8 mouse cellular contexts compared by ENCODE assay signal in the genomic region with DNA sequence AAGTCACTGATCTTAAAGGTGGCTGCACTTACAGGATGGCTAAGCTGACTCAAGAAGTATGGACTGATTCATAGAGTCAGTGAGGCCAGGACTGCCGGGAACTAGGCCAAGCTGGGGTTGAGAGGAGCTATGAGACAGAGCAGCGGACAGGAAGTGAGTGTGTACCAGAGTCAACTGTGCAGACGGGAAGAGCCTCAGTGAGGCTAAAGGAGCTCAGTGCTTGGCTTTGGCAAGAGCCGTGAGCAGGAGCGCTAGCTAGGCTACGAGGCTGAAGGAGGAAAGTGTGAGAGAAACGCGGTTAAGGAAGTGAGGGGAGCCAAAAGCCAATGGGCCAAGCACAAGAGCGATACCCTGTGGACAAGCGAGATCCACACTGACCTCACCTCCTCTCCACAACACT. TPM values are rescaled to one million over a fixed set of nuclear protein-coding genes. Genes with fewer than 3 reads are reported as not detected.
DNase-seq lines count a peak whose midpoint lies in the region; ATAC-seq and TF ChIP-seq lines count a peak whose summit lies in the region.

No protein-coding gene starts in this region.

- H3K79me2 ChIP-seq in heart, adult 2 months (replicated peaks; ENCODE audit: control insufficient read depth, insufficient read depth, low read length), result no peaks in the 10 kb centered on the region

- H3K9ac ChIP-seq in heart, adult 2 months (ENCODE audit: low read depth, low read length), result no peak overlapping the region

- intact Hi-C loops in heart, adult 2 months (cut with DNase I), result no loop called here

- no peak overlapping the region; the same call in 1 of the 2 replicates for H3K27ac ChIP-seq in heart, adult 2 months
- no peak overlapping the region for H3K27ac ChIP-seq in forebrain, embryonic 10.5 days

- TF ChIP-seq POLR2A in heart, adult 2 months (IDR thresholded peaks at IDR 0.05; ENCODE audit: insufficient read depth, low read depth, low read length), result no peak

- DNase-seq in CD4-positive, CD25-positive, alpha-beta regulatory T cell, adult 2 months (ENCODE audit: low read depth, low spot score), result peak; percentile 4
- peak; percentile 49 to 67 for DNase-seq in heart, adult 2 months
- DNase-seq in kidney, postnatal 14 days, result peak; percentile 75
- no peak for DNase-seq in forebrain, embryonic 10.5 days (ENCODE audit: extremely low spot score, low spot score)
- DNase-seq in layer of hippocampus, adult 11-12 months (ENCODE audit: low spot score), result no peak

- no peak overlapping the region for H3K4me3 ChIP-seq in heart, adult 2 months
- no peak overlapping the region for H3K4me3 ChIP-seq in forebrain, embryonic 10.5 days

- TF ChIP-seq EP300 in heart, adult 2 months (IDR thresholded peaks at IDR 0.05; ENCODE audit: insufficient read depth, low read depth, low read length), result no peak

- no peaks in the 10 kb centered on the region for H3K27me3 ChIP-seq in heart, adult 2 months (ENCODE audit: control insufficient read depth, insufficient read depth, low read length)
- H3K27me3 ChIP-seq in forebrain, embryonic 10.5 days (ENCODE audit: poor library complexity, severe bottlenecking), result no peaks in the 10 kb centered on the region

- H3K36me3 ChIP-seq in heart, adult 2 months (ENCODE audit: control insufficient read depth, insufficient read depth, low read length), result peaks cover 3% of the 10 kb centered on the region
- 0 out of 2 replicates have a peak, but pooled peaks cover 5% of the 10 kb centered on the region for H3K36me3 ChIP-seq in forebrain, embryonic 10.5 days (replicated peaks)

- no peak for TF ChIP-seq CTCF in heart, adult 2 months (IDR thresholded peaks at IDR 0.05)

- 32% methylated on average over 10 of the region's 10 CpGs for WGBS in heart, adult 2 months
- 85% methylated on average over 10 of the region's 10 CpGs for WGBS in forebrain, embryonic 10.5 days

- ATAC-seq in CD4-positive, CD25-positive, alpha-beta regulatory T cell, adult 4 months, result no peak
- peak; percentile 69 for ATAC-seq in megakaryocyte progenitor cell, adult 5-6 weeks (replicated peaks; ENCODE audit: poor library complexity)
- ATAC-seq in monocyte, adult 5-6 weeks (replicated peaks; ENCODE audit: insufficient number of reproducible peaks, low FRiP score, low TSS enrichment, poor library complexity, severe bottlenecking), result no peak; the same call in 1 of the 2 replicates

- no peaks in the 10 kb centered on the region for H3K9me3 ChIP-seq in forebrain, embryonic 10.5 days

- peaks cover 5% of the 10 kb centered on the region for H3K4me1 ChIP-seq in heart, adult 2 months (ENCODE audit: control insufficient read depth, insufficient read depth, low read length)
- H3K4me1 ChIP-seq in forebrain, embryonic 10.5 days, result no peaks in the 10 kb centered on the region

RNA-seq across cellular contexts. Expression of a gene that starts 34.7 kb away (rescaled TPM):
- polyA plus RNA-seq in CD4-positive, CD25-positive, alpha-beta regulatory T cell, adult 4 months (2017; shearing (Covaris generic)), result 10 to 100 TPM in 1 of 2 experiments, 1 to 10 TPM in 1; 8.4 to 10.9 TPM
- total RNA-seq in heart, adult 2 months (2021), result 10 to 100 TPM in 1 of 2 experiments, 1 to 10 TPM in 1; 8.8 to 11.0 TPM
- 4.5 and 5.3 TPM in 2 replicates for polyA plus RNA-seq in heart, adult 2 months (2012; rRNA removed)
- 33.0 and 38.0 TPM in 2 replicates for total RNA-seq in megakaryocyte progenitor cell, adult 5-6 weeks (2015)
- total RNA-seq in megakaryocyte progenitor cell, adult 5-6 weeks (2017), result 39.1 and 46.9 TPM in 2 replicates
- polyA plus RNA-seq in forebrain, embryonic 10.5 days (2016; fragmentation: Nextera tagmentation; extraction: Ambion mirVana), result 17.1 and 17.5 TPM in 2 replicates
- total RNA-seq in monocyte, adult 5-6 weeks (2017), result 31.8 to 84.6 TPM (median 55.0 TPM) in 3 replicates

RNA-seq across cellular contexts. Expression of a gene that starts 34.8 kb away (rescaled TPM):
- under 1 TPM; 0.17 to 0.71 TPM for polyA plus RNA-seq in CD4-positive, CD25-positive, alpha-beta regulatory T cell, adult 4 months (2017; shearing (Covaris generic))
- under 1 TPM; 0.57 to 0.99 TPM for total RNA-seq in heart, adult 2 months (2021)
- 0.39 and 0.70 TPM in 2 replicates for polyA plus RNA-seq in heart, adult 2 months (2012; rRNA removed)
- total RNA-seq in megakaryocyte progenitor cell, adult 5-6 weeks (2015), result not detected in 2 replicates
- total RNA-seq in megakaryocyte progenitor cell, adult 5-6 weeks (2017), result 0.34 TPM in 1 of 2 replicates, not detected in the other
- polyA plus RNA-seq in forebrain, embryonic 10.5 days (2016; fragmentation: Nextera tagmentation; extraction: Ambion mirVana), result 8.0 and 9.0 TPM in 2 replicates
- 0.87 to 2.1 TPM (median 1.2 TPM) in 3 replicates for total RNA-seq in monocyte, adult 5-6 weeks (2017)

Comparison
In these comparisons a context has a peak if more than half of its experiments do, and no peak if none do; other contexts are left out.
1. DNase-seq: peak in CD4-positive, CD25-positive, alpha-beta regulatory T cell, adult 2 months (single experiment), heart, adult 2 months (2 of 2) and kidney, postnatal 14 days (single experiment); none in forebrain, embryonic 10.5 days (single experiment) and layer of hippocampus, adult 11-12 months (single experiment).